31 mouse cellular contexts compared by ENCODE assay signal in genomic region chr1:144269112-144269511, GRCm38 (mm10). TPM values are rescaled to one million over a fixed set of nuclear protein-coding genes. Genes with fewer than 3 reads are reported as not detected.
"Had no signal": no experiment of that assay in that cellular context is flagged by ENCODE, and none has a peak within 500 bp of the region (broad histone marks: within the 10 kb centered on the region; RNA-seq: fewer than 3 reads in every experiment).

No protein-coding gene starts in this region.

- ATAC-seq: hindbrain, embryonic 16.5 days; inflammation-experienced regulatory T-cells, adult 6 months; intestine, embryonic 15.5 days; liver, embryonic 12.5 days had no signal

- DNase-seq: gastrocnemius, adult 2 months; gastrocnemius, postnatal 10 days; gastrocnemius, postnatal 36 days; heart, adult 11 months; heart, adult 2 months; heart, postnatal 10 days; heart, postnatal 4 days; kidney, adult 11 months; kidney, adult 2 months; kidney, adult 9 months; kidney, postnatal 14 days; kidney, postnatal 36 days; layer of hippocampus, adult 9-11 months; layer of hippocampus, postnatal 36 days; left cerebral cortex, postnatal 4 days had no signal

- H3K36me3 ChIP-seq: heart, embryonic 10.5 days; heart, embryonic 12.5 days; hindbrain, embryonic 10.5 days; hindbrain, embryonic 12.5 days; intestine, embryonic 15.5 days; kidney, embryonic 15.5 days; limb, embryonic 13.5 days; limb, embryonic 15.5 days; liver, embryonic 12.5 days had no signal

- H3K9me3 ChIP-seq: heart, embryonic 10.5 days; heart, embryonic 12.5 days; hindbrain, embryonic 10.5 days; hindbrain, embryonic 12.5 days; intestine, embryonic 15.5 days; kidney, embryonic 15.5 days; limb, embryonic 13.5 days; limb, embryonic 15.5 days; liver, embryonic 12.5 days had no signal

- H3K27me3 ChIP-seq: heart, embryonic 12.5 days; hindbrain, embryonic 12.5 days; intestine, embryonic 15.5 days; kidney, embryonic 15.5 days; limb, embryonic 13.5 days; limb, embryonic 15.5 days; liver, embryonic 12.5 days had no signal

- H3K4me3 ChIP-seq: gastrocnemius, adult 2 months; heart, adult 2 months; heart, embryonic 10.5 days; heart, embryonic 12.5 days; hindbrain, embryonic 10.5 days; hindbrain, embryonic 12.5 days; intestine, embryonic 15.5 days; kidney, embryonic 15.5 days; limb, embryonic 13.5 days; limb, embryonic 15.5 days; liver, embryonic 12.5 days had no signal

- H3K4me1 ChIP-seq: heart, embryonic 10.5 days; heart, embryonic 12.5 days; hindbrain, embryonic 10.5 days; hindbrain, embryonic 12.5 days; intestine, embryonic 15.5 days; kidney, embryonic 15.5 days; limb, embryonic 13.5 days; limb, embryonic 15.5 days; liver, embryonic 12.5 days had no signal

RNA-seq across cellular contexts. Expression of gene Rgs1, which starts 20.1 kb away (rescaled TPM):
- total RNA-seq: gastrocnemius, adult 2 months; gastrocnemius, postnatal 10 days; gastrocnemius, postnatal 36 days; heart, adult 2 months; heart, postnatal 10 days; layer of hippocampus, adult 18-20 months; left cerebral cortex, adult 18-20 months had no signal
- polyA plus RNA-seq: heart, adult 2 months; heart, embryonic 10.5 days; hindbrain, embryonic 10.5 days; hindbrain, embryonic 14.5 days; kidney, embryonic 15.5 days; limb, embryonic 11.5 days; liver, adult 2 months had no signal
